Mouse (Mus musculus) CH12F3 (cell line): ENCODE results near the gene Olfr603.
"Not testable (repeated sequence)": the region's sequence is repeated elsewhere in the genome, so short reads cannot be mapped to it uniquely, and the experiment has no call there.

Experiments
- in situ Hi-C: fragments of 300-500 bp; cut with MboI; formaldehyde crosslinking; loops from 2 replicates; pipeline ENCODE4 v1.14.3; 2020; ENCODE audit warnings: low sequenced_read_pairs

Gene Olfr603

GRCm38 (mm10) chr7:103386077-103386476 lies at the start of gene Olfr603:
Gene Olfr603, minus strand, starts transcription at chr7:103386177.
- in situ Hi-C loops = no loop called here

- in situ Hi-C loops = not testable (repeated sequence)
These were observed 28.8 kb upstream of the Olfr603 start, which contains the start of gene Usp17lc for GRCm38 (mm10) chr7:103414772-103415171. Gene Usp17lc, plus strand, starts transcription at chr7:103415072.

- in situ Hi-C loops = not testable (repeated sequence)
These were observed 20.6 kb upstream of the Olfr603 start for GRCm38 (mm10) chr7:103406521-103407055.

GRCm38 (mm10) chr7:103398981-103399380 lies 13.0 kb upstream of the Olfr603 start:
- in situ Hi-C loops = no loop called here

GRCm38 (mm10) chr7:103397758-103398157 lies 11.8 kb upstream of the Olfr603 start:
- in situ Hi-C loops = no loop called here

GRCm38 (mm10) chr7:103362555-103362954 lies 23.4 kb downstream of the Olfr603 start, which contains the start of gene Olfr601:
Gene Olfr601, minus strand, starts transcription at chr7:103362655.
- in situ Hi-C loops = no loop called here

- in situ Hi-C loops = no loop called here
These were observed 36.4 kb downstream of the Olfr603 start, which contains the start of gene Olfr600 for GRCm38 (mm10) chr7:103349569-103349968. Gene Olfr600, minus strand, starts transcription at chr7:103349669.

- in situ Hi-C loops = no loop called here
These were observed 50.4 kb downstream of the Olfr603 start, which contains the start of gene Olfr599 for GRCm38 (mm10) chr7:103335617-103336016. Gene Olfr599, plus strand, starts transcription at chr7:103335917.
